Mouse (Mus musculus): ENCODE data around the gene Tns4. TPM values are rescaled to one million over a fixed set of nuclear protein-coding genes. Genes with fewer than 3 reads are reported as not detected.

Gene Tns4
- total and polyA plus RNA-seq, 3 experiments = 0.03 TPM; not detected in 2

DNA sequence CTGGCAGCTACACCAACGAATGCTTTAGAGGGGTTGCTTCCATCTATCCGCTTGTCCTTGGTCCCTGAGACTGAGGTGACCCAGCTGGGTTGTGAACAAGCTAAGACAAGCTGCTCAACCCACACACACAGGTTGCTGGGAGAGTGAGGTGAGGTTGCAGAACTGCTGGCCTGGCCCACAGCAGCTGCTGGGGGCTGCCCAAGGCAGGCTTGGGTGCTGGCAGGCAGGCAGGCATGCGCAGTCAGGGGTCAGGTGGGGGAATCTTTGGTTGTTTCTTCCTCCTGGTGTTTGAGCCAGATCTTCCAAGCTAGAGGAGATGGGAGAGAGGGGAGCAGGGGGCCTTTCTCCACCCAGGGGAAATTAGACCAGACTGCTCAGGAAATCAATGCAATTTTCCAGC lies 28.7 kb downstream of the Tns4 start:
- Histone ChIP-seq H3K27ac (ENCODE audit: control insufficient read depth, low read depth, low read length) (no peak overlapping the region), H3K9me3 (replicated peaks; ENCODE audit: insufficient read depth, low read length) (no peaks in the 10 kb centered on the region), H3K9ac (ENCODE audit: control insufficient read depth, low read depth, low read length, poor library complexity, severe bottlenecking) (no peak overlapping the region), H3K27me3 (ENCODE audit: control insufficient read depth in 1 of 2, insufficient read depth in 2 of 2, low read length in 2 of 2) (no peaks in the 10 kb centered on the region), H3K4me3 (ENCODE audit: control insufficient read depth in 1 of 2, insufficient read depth in 1 of 2, low read depth in 2 of 2, low read length in 2 of 2) (no peak overlapping the region), H3K36me3 (ENCODE audit: control insufficient read depth in 1 of 2, insufficient read depth in 2 of 2, low read length in 2 of 2) (0 out of 4 replicates have a peak, but pooled peaks cover 0 to 5% of the 10 kb centered on the region in 2 experiments), H3K79me2 (ENCODE audit: control insufficient read depth, insufficient read depth, low read length, poor library complexity) (no peaks in the 10 kb centered on the region), H3K4me1 (ENCODE audit: control insufficient read depth in 1 of 2, insufficient read depth in 2 of 2, low read length in 2 of 2) (peaks cover 2 to 10% of the 10 kb centered on the region in 2 experiments; a peak in 3 of 4 replicates)
- DNase-seq (ENCODE audit: low read depth, low spot score) = no peak
- no peak for TF ChIP-seq RCOR1 (IDR thresholded peaks at IDR 0.05; ENCODE audit: low read depth, low read length)
- no peak for TF ChIP-seq POLR2A (IDR thresholded peaks at IDR 0.05; ENCODE audit: control insufficient read depth in 1 of 2, insufficient read depth in 1 of 2, low read depth in 1 of 2, low read length in 2 of 2, poor library complexity in 1 of 2)

DNA sequence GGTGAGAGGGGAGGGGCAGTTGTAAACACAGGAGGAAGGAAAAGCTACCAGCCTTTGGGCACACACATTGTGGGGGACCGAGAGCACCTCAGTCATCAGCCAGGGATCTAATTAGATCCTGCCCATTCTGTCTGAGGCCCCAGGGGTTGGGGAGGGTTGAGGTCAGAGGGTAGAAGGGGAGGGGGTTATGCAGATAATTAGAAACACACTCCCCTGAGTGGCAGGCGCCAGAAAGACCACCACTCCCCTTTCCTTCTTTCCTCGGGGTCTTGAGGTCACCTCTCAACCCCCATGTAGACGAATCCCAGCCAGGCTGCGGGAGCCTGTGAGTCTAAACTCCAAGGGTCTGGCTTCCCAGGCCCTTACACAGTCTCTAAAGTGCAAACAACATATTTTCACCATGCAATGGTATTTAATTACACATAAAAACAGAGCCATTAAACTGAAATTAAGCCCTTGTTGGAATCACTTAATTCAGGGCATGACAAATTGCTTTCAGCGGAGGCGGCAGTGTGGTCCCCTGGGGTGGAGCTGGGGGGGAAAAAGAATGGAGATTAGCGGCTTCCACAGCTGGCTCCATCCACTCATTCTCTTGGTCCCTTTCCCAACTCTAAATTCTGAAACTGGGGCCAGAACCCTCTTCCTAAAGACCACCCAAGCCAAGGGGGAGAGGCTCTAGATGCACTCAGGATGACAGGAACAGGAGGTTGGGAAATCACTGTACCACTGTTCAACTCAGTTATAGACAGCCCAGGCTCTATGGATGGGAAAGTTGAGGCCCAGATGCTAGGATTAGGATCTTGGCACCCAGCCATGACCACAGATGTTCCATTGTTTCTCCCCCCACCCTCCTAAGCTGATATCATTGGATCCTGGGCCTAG lies 33.3 kb downstream of the Tns4 start:
- Histone ChIP-seq H3K9me3 (replicated peaks; ENCODE audit: insufficient read depth, low read length) (no peaks in the 10 kb centered on the region), H3K79me2 (ENCODE audit: control insufficient read depth, insufficient read depth, low read length, poor library complexity) (no peaks in the 10 kb centered on the region), H3K4me3 (ENCODE audit: control insufficient read depth in 1 of 2, insufficient read depth in 1 of 2, low read depth in 2 of 2, low read length in 2 of 2) (no peak overlapping the region), H3K9ac (ENCODE audit: control insufficient read depth, low read depth, low read length, poor library complexity, severe bottlenecking) (no peak overlapping the region), H3K36me3 (ENCODE audit: control insufficient read depth in 1 of 2, insufficient read depth in 2 of 2, low read length in 2 of 2) (no peaks in the 10 kb centered on the region), H3K27me3 (ENCODE audit: control insufficient read depth in 1 of 2, insufficient read depth in 2 of 2, low read length in 2 of 2) (no peaks in the 10 kb centered on the region), H3K27ac (ENCODE audit: control insufficient read depth, low read depth, low read length) (no peak overlapping the region), H3K4me1 (ENCODE audit: control insufficient read depth in 1 of 2, insufficient read depth in 2 of 2, low read length in 2 of 2) (no peaks in the 10 kb centered on the region)
- DNase-seq (ENCODE audit: low read depth, low spot score) = no peak
- no peak for TF ChIP-seq MYB (IDR thresholded peaks at IDR 0.05; ENCODE audit: low read depth, low read length)
- no peak for TF ChIP-seq ZMIZ1 (IDR thresholded peaks at IDR 0.05; ENCODE audit: low read depth, low read length)
- no peak for TF ChIP-seq GATA1 (IDR thresholded peaks at IDR 0.05; ENCODE audit: low read depth, low read length)
- no peak for TF ChIP-seq MEF2A (IDR thresholded peaks at IDR 0.05; ENCODE audit: extremely low read depth, insufficient replicate concordance, low read depth, low read length, poor library complexity, severe bottlenecking)
- TF ChIP-seq JUND (IDR thresholded peaks at IDR 0.05; ENCODE audit: low read depth, low read length) = no peak
- no peak for TF ChIP-seq TBP (IDR thresholded peaks at IDR 0.05; ENCODE audit: low read depth, low read length)
- no peak for TF ChIP-seq MAX (IDR thresholded peaks at IDR 0.05; ENCODE audit: low read length)
- TF ChIP-seq ZKSCAN1 (IDR thresholded peaks at IDR 0.05; ENCODE audit: low read depth, low read length) = no peak
- no peak for TF ChIP-seq MXI1 (IDR thresholded peaks at IDR 0.05; ENCODE audit: low read depth, low read length)
- TF ChIP-seq POLR2AphosphoS2 (IDR thresholded peaks at IDR 0.05; ENCODE audit: low read length) = no peak
- TF ChIP-seq TAL1 (IDR thresholded peaks at IDR 0.05; ENCODE audit: low read length) = no peak
- TF ChIP-seq NRF1 (IDR thresholded peaks at IDR 0.05; ENCODE audit: insufficient read depth, low read depth, low read length, poor library complexity, severe bottlenecking) = no peak
- no peak for TF ChIP-seq USF1 (IDR thresholded peaks at IDR 0.05; ENCODE audit: low read depth, low read length)
- TF ChIP-seq MAZ (IDR thresholded peaks at IDR 0.05; ENCODE audit: low read depth, low read length) = no peak
- no peak for TF ChIP-seq POLR2A (IDR thresholded peaks at IDR 0.05; ENCODE audit: control insufficient read depth in 1 of 2, insufficient read depth in 1 of 2, low read depth in 1 of 2, low read length in 2 of 2, poor library complexity in 1 of 2)
- TF ChIP-seq UBTF (IDR thresholded peaks at IDR 0.05; ENCODE audit: borderline replicate concordance, insufficient read depth, low read depth, low read length) = no peak
- no peak for TF ChIP-seq ETS1 (IDR thresholded peaks at IDR 0.05; ENCODE audit: low read depth, low read length)
- no peak for TF ChIP-seq MAFK (IDR thresholded peaks at IDR 0.05; ENCODE audit: borderline replicate concordance, low read depth, low read length)
- no peak for TF ChIP-seq CTCF (IDR thresholded peaks at IDR 0.05 in 2 of 3, conservative IDR thresholded peaks at IDR 0.05 in 1 of 3; ENCODE audit: control insufficient read depth in 1 of 3, insufficient read depth in 1 of 3, low read depth in 2 of 3, low read length in 3 of 3, poor library complexity in 1 of 3, severe bottlenecking in 1 of 3)
